Mouse (Mus musculus) limb, embryonic 15.5 days (tissue): ENCODE measurements around the gene Fam81a. TPM values are rescaled to one million over a fixed set of nuclear protein-coding genes. Genes with fewer than 3 reads are reported as not detected.

Experiments used
- ATAC-seq: fragments of 200-750 bp; cut with Nextera tagmentation; 2 replicates; pipeline ENCODE4 v1.8.0; 2017; ENCODE audit warnings: low read depth, moderate TSS enrichment; ENCODE audit not compliant: insufficient number of reproducible peaks, low FRiP score, low TSS enrichment
- H3K27ac ChIP-seq: fragments of 300-500 bp; sonication (generic); 2 replicates; pipeline ENCODE4 v1.5.1; 2015; ENCODE audit warnings: moderate library complexity, mild to moderate bottlenecking, inconsistent platforms
- H3K27me3 ChIP-seq: fragments of 300-500 bp; sonication (generic); 2 replicates; pipeline ENCODE4 v1.6.1; 2015; ENCODE audit warnings: inconsistent platforms
- H3K36me3 ChIP-seq: fragments of 300-500 bp; sonication (generic); 2 replicates; pipeline ENCODE4 v1.6.1; 2015; ENCODE audit warnings: inconsistent platforms
- H3K4me1 ChIP-seq: fragments of 300-500 bp; sonication (generic); 2 replicates; pipeline ENCODE4 v1.6.1; 2015; ENCODE audit warnings: inconsistent platforms
- H3K4me2 ChIP-seq: fragments of 300-500 bp; sonication (generic); 2 replicates; pipeline ENCODE4 v1.6.1; 2015; ENCODE audit warnings: mild to moderate bottlenecking, inconsistent platforms
- H3K4me3 ChIP-seq: fragments of 300-500 bp; sonication (generic); 2 replicates; pipeline ENCODE4 v1.5.1; 2015; ENCODE audit warnings: mild to moderate bottlenecking, inconsistent platforms
- H3K9ac ChIP-seq: fragments of 300-500 bp; sonication (generic); 2 replicates; pipeline ENCODE4 v1.6.1; 2015; ENCODE audit warnings: inconsistent platforms
- H3K9me3 ChIP-seq: fragments of 300-500 bp; sonication (generic); 2 replicates; pipeline ENCODE4 v1.6.1; 2016; ENCODE audit warnings: inconsistent platforms
- WGBS: fragments of 180-500 bp; shearing (Covaris S2); methylation state at CpG from one replicate; pipeline ENCODE4 v1.1.7; 2015; 5-methylcytosine and 5-hydroxymethylcytosine counted together
- polyA plus RNA-seq: library from polyadenylated mRNA; unstranded; fragments of >200 nt; fragmentation: Nextera tagmentation; extraction: Ambion mirVana; gene quantifications from 2 replicates; pipeline ENCODE4 v1.2.1, GENCODE M21; 2015

The Fam81a gene
- polyA plus RNA-seq, 1 experiment from 2014 or later: 8.2 TPM

GRCm38 (mm10) chr9:70081767-70082166, 60.6 kb downstream of the Fam81a start:
- H3K4me2 ChIP-seq: no peak overlapping the region
- no peaks in the 10 kb centered on the region for H3K36me3 ChIP-seq
- no peak overlapping the region for H3K4me3 ChIP-seq
- no peaks in the 10 kb centered on the region for H3K9me3 ChIP-seq
- ATAC-seq: no peak
- H3K27ac ChIP-seq: no peak overlapping the region
- H3K9ac ChIP-seq: no peak overlapping the region
- peaks cover 8% of the 10 kb centered on the region for H3K4me1 ChIP-seq
- no peaks in the 10 kb centered on the region for H3K27me3 ChIP-seq
- 91% methylated on average over 7 of the region's 7 CpGs for WGBS

- Histone ChIP-seq H3K36me3 (no peaks in the 10 kb centered on the region), H3K9ac (no peak overlapping the region), H3K4me3 (no peak overlapping the region), H3K4me2 (no peak overlapping the region), H3K9me3 (no peaks in the 10 kb centered on the region), H3K27ac (no peak overlapping the region), H3K4me1 (peaks cover 8% of the 10 kb centered on the region), H3K27me3 (no peaks in the 10 kb centered on the region)
- whole genome bisulfite sequencing: 64% methylated on average over 2 of the region's 2 CpGs
- no peak for ATAC-seq
Observed at GRCm38 (mm10) chr9:70080976-70081375, 61.4 kb downstream of the Fam81a start.

GRCm38 (mm10) chr9:70080027-70080800, 62.1 kb downstream of the Fam81a start:
- Histone ChIP-seq H3K4me1 (peaks cover 8% of the 10 kb centered on the region), H3K27me3 (no peaks in the 10 kb centered on the region), H3K9ac (no peak overlapping the region), H3K36me3 (no peaks in the 10 kb centered on the region), H3K4me2 (no peak overlapping the region), H3K4me3 (no peak overlapping the region), H3K27ac (no peak overlapping the region), H3K9me3 (no peaks in the 10 kb centered on the region)
- 82% methylated on average over 9 of the region's 9 CpGs for WGBS
- ATAC-seq: no peak

GRCm38 (mm10) chr9:70078034-70078433, 64.3 kb downstream of the Fam81a start:
- H3K36me3 ChIP-seq: no peaks in the 10 kb centered on the region
- H3K27me3 ChIP-seq: no peaks in the 10 kb centered on the region
- peaks cover 8% of the 10 kb centered on the region for H3K4me1 ChIP-seq
- H3K27ac ChIP-seq: no peak overlapping the region
- no peaks in the 10 kb centered on the region for H3K9me3 ChIP-seq
- no peak overlapping the region for H3K9ac ChIP-seq
- 88% methylated on average over 3 of the region's 3 CpGs for WGBS
- H3K4me3 ChIP-seq: no peak overlapping the region
- no peak for ATAC-seq
- no peak overlapping the region for H3K4me2 ChIP-seq

DNA sequence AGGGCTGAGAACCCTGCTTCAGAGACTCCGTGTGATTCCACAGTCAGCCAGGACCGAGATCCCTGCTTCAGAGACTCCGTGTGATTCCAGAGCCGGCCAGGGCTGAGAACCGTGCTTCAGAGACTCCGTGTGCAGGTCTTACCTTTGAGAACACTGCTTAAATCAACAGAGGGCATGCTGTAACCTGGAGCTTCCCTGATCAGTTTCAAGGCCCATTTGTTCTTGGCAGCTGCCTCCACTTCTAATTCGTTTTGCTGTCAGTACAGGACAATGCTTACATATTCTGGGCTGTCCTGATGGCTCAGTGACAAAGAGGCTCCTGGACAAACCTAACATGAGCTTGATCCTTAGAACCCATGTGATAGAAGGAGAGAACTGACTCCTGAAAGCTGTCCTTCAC, 65.2 kb downstream of the Fam81a start:
- Histone ChIP-seq H3K27me3 (no peaks in the 10 kb centered on the region), H3K4me1 (peaks cover 2% of the 10 kb centered on the region), H3K9ac (no peak overlapping the region), H3K36me3 (no peaks in the 10 kb centered on the region), H3K4me2 (no peak overlapping the region), H3K9me3 (no peaks in the 10 kb centered on the region), H3K4me3 (no peak overlapping the region), H3K27ac (no peak overlapping the region)
- 65% methylated on average over 7 of the region's 7 CpGs for WGBS
- no peak for ATAC-seq

- 78% methylated on average over 8 of the region's 8 CpGs for WGBS
- H3K27ac ChIP-seq: no peak overlapping the region
- no peaks in the 10 kb centered on the region for H3K36me3 ChIP-seq
- H3K9me3 ChIP-seq: no peaks in the 10 kb centered on the region
- H3K4me2 ChIP-seq: no peak overlapping the region
- H3K4me1 ChIP-seq: no peaks in the 10 kb centered on the region
- ATAC-seq: no peak
- no peaks in the 10 kb centered on the region for H3K27me3 ChIP-seq
- H3K4me3 ChIP-seq: no peak overlapping the region
- H3K9ac ChIP-seq: no peak overlapping the region
Observed at GRCm38 (mm10) chr9:70072387-70072786, 70.0 kb downstream of the Fam81a start.

DNA sequence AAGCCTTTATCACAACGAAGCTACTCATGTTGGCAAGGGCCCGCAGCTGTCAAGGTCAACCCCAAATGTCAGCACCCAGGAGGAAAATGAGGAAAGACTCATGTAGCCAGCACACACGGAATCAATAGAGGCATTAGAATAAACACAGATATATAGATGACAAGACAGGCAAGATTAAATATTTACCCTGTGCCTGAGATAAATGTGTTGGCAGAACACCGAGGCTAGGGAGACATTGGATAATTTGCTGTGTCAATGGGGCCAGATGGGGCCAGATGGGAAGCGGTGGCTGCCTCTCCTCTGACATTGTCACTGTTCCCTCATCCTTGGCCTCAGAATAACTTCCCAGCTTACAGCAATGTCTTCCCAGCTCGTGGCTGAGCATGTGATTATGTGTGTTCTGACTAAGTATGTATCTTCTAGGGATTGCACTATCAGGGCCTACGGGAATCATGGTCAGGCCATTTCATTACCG, 72.4 kb downstream of the Fam81a start:
- WGBS: 74% methylated on average over 8 of the region's 8 CpGs
- H3K27me3 ChIP-seq: no peaks in the 10 kb centered on the region
- H3K9ac ChIP-seq: no peak overlapping the region
- ATAC-seq: no peak
- no peaks in the 10 kb centered on the region for H3K4me1 ChIP-seq
- no peak overlapping the region for H3K4me3 ChIP-seq
- H3K27ac ChIP-seq: no peak overlapping the region
- no peaks in the 10 kb centered on the region for H3K36me3 ChIP-seq
- no peak overlapping the region for H3K4me2 ChIP-seq
- H3K9me3 ChIP-seq: no peaks in the 10 kb centered on the region

GRCm38 (mm10) chr9:70067497-70067896, 74.9 kb downstream of the Fam81a start:
- H3K4me3 ChIP-seq: no peak overlapping the region
- no peaks in the 10 kb centered on the region for H3K4me1 ChIP-seq
- no peak for ATAC-seq
- no peak overlapping the region for H3K9ac ChIP-seq
- H3K9me3 ChIP-seq: no peaks in the 10 kb centered on the region
- H3K4me2 ChIP-seq: no peak overlapping the region
- no peak overlapping the region for H3K27ac ChIP-seq
- H3K27me3 ChIP-seq: no peaks in the 10 kb centered on the region
- WGBS: 93% methylated on average over 3 of the region's 3 CpGs
- H3K36me3 ChIP-seq: no peaks in the 10 kb centered on the region

- H3K4me3 ChIP-seq: no peak overlapping the region
- no peaks in the 10 kb centered on the region for H3K36me3 ChIP-seq
- no peaks in the 10 kb centered on the region for H3K4me1 ChIP-seq
- H3K4me2 ChIP-seq: no peak overlapping the region
- 79% methylated on average over 3 of the region's 3 CpGs for WGBS
- no peaks in the 10 kb centered on the region for H3K9me3 ChIP-seq
- H3K27ac ChIP-seq: no peak overlapping the region
- no peaks in the 10 kb centered on the region for H3K27me3 ChIP-seq
- ATAC-seq: no peak
- no peak overlapping the region for H3K9ac ChIP-seq
Observed at GRCm38 (mm10) chr9:70062012-70062411, 80.3 kb downstream of the Fam81a start.

- no peak overlapping the region for H3K4me2 ChIP-seq
- ATAC-seq: no peak
- no peaks in the 10 kb centered on the region for H3K27me3 ChIP-seq
- 36% methylated on average over 3 of the region's 3 CpGs for WGBS
- H3K4me3 ChIP-seq: no peak overlapping the region
- no peaks in the 10 kb centered on the region for H3K9me3 ChIP-seq
- no peak overlapping the region for H3K27ac ChIP-seq
- H3K36me3 ChIP-seq: no peaks in the 10 kb centered on the region
- H3K4me1 ChIP-seq: peaks cover 17% of the 10 kb centered on the region
- no peak overlapping the region for H3K9ac ChIP-seq
Observed at GRCm38 (mm10) chr9:70053411-70053810, 88.9 kb downstream of the Fam81a start.

GRCm38 (mm10) chr9:70052730-70053129, 89.6 kb downstream of the Fam81a start:
- Histone ChIP-seq H3K4me2 (no peak overlapping the region), H3K27ac (no peak overlapping the region), H3K4me1 (peaks cover 22% of the 10 kb centered on the region), H3K4me3 (no peak overlapping the region), H3K27me3 (no peaks in the 10 kb centered on the region), H3K9ac (no peak overlapping the region), H3K9me3 (no peaks in the 10 kb centered on the region), H3K36me3 (no peaks in the 10 kb centered on the region)
- 69% methylated on average over 3 of the region's 3 CpGs for WGBS
- ATAC-seq: no peak

DNA sequence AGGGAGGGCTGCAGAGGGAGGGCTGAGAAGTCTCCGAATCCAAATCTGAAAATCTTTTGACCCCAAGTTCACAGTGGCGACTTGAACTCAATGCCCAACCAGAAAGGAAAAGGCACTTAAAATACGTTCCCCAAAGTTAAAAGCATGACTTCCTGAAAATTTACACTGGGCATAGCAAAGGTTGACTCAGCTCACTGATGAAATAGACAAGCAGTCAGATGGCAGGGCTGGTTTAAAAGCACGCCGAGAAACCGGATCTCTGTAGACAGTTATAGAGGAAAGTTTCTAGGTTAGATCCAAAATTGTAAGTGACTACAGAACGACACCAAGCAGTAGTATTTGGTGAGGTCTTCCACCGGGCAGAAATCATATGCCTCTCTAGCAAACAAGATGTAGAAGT, 92.5 kb downstream of the Fam81a start:
- Histone ChIP-seq H3K36me3 (no peaks in the 10 kb centered on the region), H3K4me3 (no peak overlapping the region), H3K9ac (no peak overlapping the region), H3K27me3 (no peaks in the 10 kb centered on the region), H3K27ac (no peak overlapping the region; the same call in 1 of the 2 replicates), H3K9me3 (no peaks in the 10 kb centered on the region), H3K4me2 (no peak overlapping the region), H3K4me1 (peaks cover 25% of the 10 kb centered on the region)
- no peak for ATAC-seq
- WGBS: 25% methylated on average over 8 of the region's 8 CpGs
